Mouse (Mus musculus) layer of hippocampus, adult 9-11 months (tissue): ENCODE results near the gene Mtmr6.
"Not testable (repeated sequence)": the region's sequence is repeated elsewhere in the genome, so short reads cannot be mapped to it uniquely, and the experiment has no call there.

Experiments
- DNase-seq: peaks from one replicate; pipeline ENCODE4 v3.0.0; 2022

Mtmr6 gene

GRCm38 (mm10) chr14:60300224-60300991 lies 35.4 kb downstream of the Mtmr6 start:
- no peak for DNase-seq

- DNase-seq, result no peak
These were observed 36.0 kb downstream of the Mtmr6 start for GRCm38 (mm10) chr14:60301024-60301423.

GRCm38 (mm10) chr14:60302441-60302840 lies 37.4 kb downstream of the Mtmr6 start:
- DNase-seq, result no peak

GRCm38 (mm10) chr14:60304441-60305220 lies 39.6 kb downstream of the Mtmr6 start:
- DNase-seq, result peak; percentile 47

GRCm38 (mm10) chr14:60308113-60308512 lies 43.1 kb downstream of the Mtmr6 start:
- DNase-seq, result no peak

- no peak for DNase-seq
These were observed 45.7 kb downstream of the Mtmr6 start for GRCm38 (mm10) chr14:60310691-60311090.

GRCm38 (mm10) chr14:60319231-60319630 lies 54.2 kb downstream of the Mtmr6 start:
- no peak for DNase-seq

GRCm38 (mm10) chr14:60320813-60321212 lies 55.8 kb downstream of the Mtmr6 start:
- DNase-seq, result no peak

GRCm38 (mm10) chr14:60340001-60340400 lies 75.0 kb downstream of the Mtmr6 start:
- DNase-seq, result not testable (repeated sequence)

- DNase-seq, result no peak
These were observed 75.5 kb downstream of the Mtmr6 start for GRCm38 (mm10) chr14:60340570-60340969.

GRCm38 (mm10) chr14:60345326-60345876 lies 80.4 kb downstream of the Mtmr6 start:
- DNase-seq, result no peak
